Mouse (Mus musculus): ENCODE measurements at regions not wholly inside any gene's neighbourhood (a gene's known extent, or its start where the extent isn't known, plus 50 kb on each side); places are given as distances from the start of the nearest gene placed in this dataset.
"Not testable (repeated sequence)": the region's sequence is repeated elsewhere in the genome, so short reads cannot be mapped to it uniquely, and the experiment has no call there.

GRCm38 (mm10) chr17:79543907-79544522, 67.6 kb upstream of the Rmdn2 start:
- no peak overlapping the region for H3K4me3 ChIP-seq (ENCODE audit: insufficient read depth, low read depth, low read length)
- H3K27me3 ChIP-seq (replicated peaks; ENCODE audit: control insufficient read depth, insufficient read depth, low read length) = no peaks in the 10 kb centered on the region
- WGBS = 41% methylated on average over 7 of the region's 7 CpGs
- peak overlapping the region; percentile 43; the same call in 1 of the 2 replicates for H3K27ac ChIP-seq (ENCODE audit: insufficient read depth, low read depth, low read length)
- peak; percentile 85 for DNase-seq
- TF ChIP-seq POLR2A (IDR thresholded peaks at IDR 0.05; ENCODE audit: low read depth, low read length) (no peak), CTCF (conservative IDR thresholded peaks at IDR 0.05; ENCODE audit: insufficient read depth, insufficient read length, low read depth, low read length) (no peak)
- 0 out of 2 replicates have a peak, but pooled peaks cover 4% of the 10 kb centered on the region for H3K4me1 ChIP-seq (ENCODE audit: control insufficient read depth, insufficient read depth, low read length)
- no peaks in the 10 kb centered on the region for H3K36me3 ChIP-seq (ENCODE audit: control insufficient read depth, insufficient read depth, low read length)

- Histone ChIP-seq H3K27ac (ENCODE audit: insufficient read depth, low read depth, low read length) (no peak overlapping the region), H3K4me3 (ENCODE audit: insufficient read depth, low read depth, low read length) (no peak overlapping the region), H3K4me1 (ENCODE audit: control insufficient read depth, insufficient read depth, low read length) (0 out of 2 replicates have a peak, but pooled peaks cover 4% of the 10 kb centered on the region), H3K27me3 (replicated peaks; ENCODE audit: control insufficient read depth, insufficient read depth, low read length) (no peaks in the 10 kb centered on the region), H3K36me3 (ENCODE audit: control insufficient read depth, insufficient read depth, low read length) (no peaks in the 10 kb centered on the region)
- no peak for DNase-seq
- 90% methylated on average over 2 of the region's 2 CpGs for WGBS
- no peak for TF ChIP-seq POLR2A (IDR thresholded peaks at IDR 0.05; ENCODE audit: low read depth, low read length)
- no peak for TF ChIP-seq CTCF (conservative IDR thresholded peaks at IDR 0.05; ENCODE audit: insufficient read depth, insufficient read length, low read depth, low read length)
These were observed 65.8 kb upstream of the Rmdn2 start for GRCm38 (mm10) chr17:79545878-79546277.

GRCm38 (mm10) chr17:79547075-79547474, 64.6 kb upstream of the Rmdn2 start:
- TF ChIP-seq CTCF (conservative IDR thresholded peaks at IDR 0.05; ENCODE audit: insufficient read depth, insufficient read length, low read depth, low read length) (no peak), POLR2A (IDR thresholded peaks at IDR 0.05; ENCODE audit: low read depth, low read length) (no peak)
- 75% methylated on average over 2 of the region's 2 CpGs for WGBS
- Histone ChIP-seq H3K27ac (ENCODE audit: insufficient read depth, low read depth, low read length) (no peak overlapping the region), H3K36me3 (ENCODE audit: control insufficient read depth, insufficient read depth, low read length) (no peaks in the 10 kb centered on the region), H3K4me1 (ENCODE audit: control insufficient read depth, insufficient read depth, low read length) (0 out of 2 replicates have a peak, but pooled peaks cover 4% of the 10 kb centered on the region), H3K4me3 (ENCODE audit: insufficient read depth, low read depth, low read length) (no peak overlapping the region), H3K27me3 (replicated peaks; ENCODE audit: control insufficient read depth, insufficient read depth, low read length) (no peaks in the 10 kb centered on the region)
- DNase-seq = peak; percentile 21

GRCm38 (mm10) chr17:79547524-79547923, 64.1 kb upstream of the Rmdn2 start:
- Histone ChIP-seq H3K4me1 (ENCODE audit: control insufficient read depth, insufficient read depth, low read length) (0 out of 2 replicates have a peak, but pooled peaks cover 4% of the 10 kb centered on the region), H3K36me3 (ENCODE audit: control insufficient read depth, insufficient read depth, low read length) (no peaks in the 10 kb centered on the region), H3K4me3 (ENCODE audit: insufficient read depth, low read depth, low read length) (no peak overlapping the region), H3K27ac (ENCODE audit: insufficient read depth, low read depth, low read length) (no peak overlapping the region), H3K27me3 (replicated peaks; ENCODE audit: control insufficient read depth, insufficient read depth, low read length) (no peaks in the 10 kb centered on the region)
- 84% methylated on average over 3 of the region's 3 CpGs for WGBS
- no peak for TF ChIP-seq CTCF (conservative IDR thresholded peaks at IDR 0.05; ENCODE audit: insufficient read depth, insufficient read length, low read depth, low read length)
- TF ChIP-seq POLR2A (IDR thresholded peaks at IDR 0.05; ENCODE audit: low read depth, low read length) = no peak
- DNase-seq = peak; percentile 57

- H3K4me3 ChIP-seq (ENCODE audit: insufficient read depth, low read depth, low read length); H3K36me3 ChIP-seq (ENCODE audit: control insufficient read depth, insufficient read depth, low read length); H3K4me1 ChIP-seq (ENCODE audit: control insufficient read depth, insufficient read depth, low read length); DNase-seq; H3K27me3 ChIP-seq (replicated peaks; ENCODE audit: control insufficient read depth, insufficient read depth, low read length); H3K27ac ChIP-seq (ENCODE audit: insufficient read depth, low read depth, low read length): not testable (repeated sequence)
- WGBS = 75% methylated on average over 1 of the region's 1 CpGs
These were observed 61.3 kb upstream of the Rmdn2 start for GRCm38 (mm10) chr17:79550409-79550808.

GRCm38 (mm10) chr17:79553850-79554249, 57.8 kb upstream of the Rmdn2 start:
- no peaks in the 10 kb centered on the region for H3K36me3 ChIP-seq (ENCODE audit: control insufficient read depth, insufficient read depth, low read length)
- TF ChIP-seq POLR2A (IDR thresholded peaks at IDR 0.05; ENCODE audit: low read depth, low read length) (no peak), CTCF (conservative IDR thresholded peaks at IDR 0.05; ENCODE audit: insufficient read depth, insufficient read length, low read depth, low read length) (no peak)
- H3K4me1 ChIP-seq (ENCODE audit: control insufficient read depth, insufficient read depth, low read length) = no peaks in the 10 kb centered on the region
- H3K4me3 ChIP-seq (ENCODE audit: insufficient read depth, low read depth, low read length) = no peak overlapping the region
- peak; percentile 14 for DNase-seq
- H3K27ac ChIP-seq (ENCODE audit: insufficient read depth, low read depth, low read length) = no peak overlapping the region
- 68% methylated on average over 2 of the region's 2 CpGs for WGBS
- no peaks in the 10 kb centered on the region for H3K27me3 ChIP-seq (replicated peaks; ENCODE audit: control insufficient read depth, insufficient read depth, low read length)

GRCm38 (mm10) chr17:79555593-79555992, 56.1 kb upstream of the Rmdn2 start:
- WGBS = 68% methylated on average over 1 of the region's 1 CpGs
- no peak for DNase-seq
- no peak overlapping the region for H3K27ac ChIP-seq (ENCODE audit: insufficient read depth, low read depth, low read length)
- no peaks in the 10 kb centered on the region for H3K4me1 ChIP-seq (ENCODE audit: control insufficient read depth, insufficient read depth, low read length)
- TF ChIP-seq POLR2A (IDR thresholded peaks at IDR 0.05; ENCODE audit: low read depth, low read length) = no peak
- TF ChIP-seq CTCF (conservative IDR thresholded peaks at IDR 0.05; ENCODE audit: insufficient read depth, insufficient read length, low read depth, low read length) = no peak
- no peaks in the 10 kb centered on the region for H3K36me3 ChIP-seq (ENCODE audit: control insufficient read depth, insufficient read depth, low read length)
- H3K4me3 ChIP-seq (ENCODE audit: insufficient read depth, low read depth, low read length) = no peak overlapping the region
- H3K27me3 ChIP-seq (replicated peaks; ENCODE audit: control insufficient read depth, insufficient read depth, low read length) = no peaks in the 10 kb centered on the region; the same call in 1 of the 2 replicates
